Mouse (Mus musculus) kidney, postnatal 25 days (tissue): ENCODE measurements around the gene Kansl3.
A peak's percentile ranks its signal among the peaks of the same experiment; 100 is the strongest.

ENCODE experiments used
- DNase-seq, 2 experiments: peaks; one replicate each; pipeline ENCODE4 v3.0.0; 2021; ENCODE audit warnings: mixed read lengths in 2 of 2

The Kansl3 gene

GRCm38 (mm10) chr1:36368969-36369645 is at the start of gene Kansl3:
Gene Kansl3 (minus strand): TSS chr1:36369181.
- DNase-seq: peak; percentile 87 to 94

GRCm38 (mm10) chr1:36404531-36404930 is 35.5 kb upstream of the Kansl3 start:
- DNase-seq: no peak

- no peak for DNase-seq
Observed at GRCm38 (mm10) chr1:36401509-36401908, 32.5 kb upstream of the Kansl3 start.

GRCm38 (mm10) chr1:36397041-36397440 is 28.1 kb upstream of the Kansl3 start:
- DNase-seq: no peak

GRCm38 (mm10) chr1:36379582-36379981 is 10.6 kb upstream of the Kansl3 start:
- no peak for DNase-seq

GRCm38 (mm10) chr1:36378880-36379279 is 9.9 kb upstream of the Kansl3 start:
- no peak for DNase-seq

- no peak for DNase-seq
Observed at GRCm38 (mm10) chr1:36371934-36372845, 3.2 kb upstream of the Kansl3 start, which contains the start of gene Fer1l5. Gene Fer1l5 (plus strand): TSS chr1:36372291.

GRCm38 (mm10) chr1:36370918-36371317 is 1.9 kb upstream of the Kansl3 start:
- DNase-seq: no peak

- DNase-seq: peak; percentile 60 to 87
Observed at GRCm38 (mm10) chr1:36368112-36368968, 641 bp downstream of the Kansl3 start.

- no peak for DNase-seq
Observed at GRCm38 (mm10) chr1:36367698-36368097, 1.3 kb downstream of the Kansl3 start.

GRCm38 (mm10) chr1:36356955-36357695 is 11.9 kb downstream of the Kansl3 start:
- DNase-seq: peak; percentile 35 to 74

GRCm38 (mm10) chr1:36352351-36352750 is 16.6 kb downstream of the Kansl3 start:
- DNase-seq: no peak

GRCm38 (mm10) chr1:36342547-36342946 is 26.4 kb downstream of the Kansl3 start:
- no peak for DNase-seq

- no peak for DNase-seq
Observed at GRCm38 (mm10) chr1:36332955-36333887, 35.8 kb downstream of the Kansl3 start.

- DNase-seq: no peak
Observed at GRCm38 (mm10) chr1:36331743-36332142, 37.2 kb downstream of the Kansl3 start.

- DNase-seq: no peak
Observed at GRCm38 (mm10) chr1:36326815-36327214, 42.2 kb downstream of the Kansl3 start.

- DNase-seq: peak in 1 of 2 experiments; percentile 14
Observed at GRCm38 (mm10) chr1:36325900-36326321, 43.1 kb downstream of the Kansl3 start.

- peak; percentile 66 to 76 for DNase-seq
Observed at GRCm38 (mm10) chr1:36323746-36324448, 45.1 kb downstream of the Kansl3 start.

- DNase-seq: no peak
Observed at GRCm38 (mm10) chr1:36323076-36323475, 45.9 kb downstream of the Kansl3 start.
